Mouse (Mus musculus) R1 (cell line): ENCODE data around the gene Coa5.

Source experiments
- DNase-seq: peaks from one replicate; pipeline ENCODE4 v3.0.0-alpha.2; 2018; ENCODE audit warnings: low read depth, low spot score

Coa5 gene

DNA sequence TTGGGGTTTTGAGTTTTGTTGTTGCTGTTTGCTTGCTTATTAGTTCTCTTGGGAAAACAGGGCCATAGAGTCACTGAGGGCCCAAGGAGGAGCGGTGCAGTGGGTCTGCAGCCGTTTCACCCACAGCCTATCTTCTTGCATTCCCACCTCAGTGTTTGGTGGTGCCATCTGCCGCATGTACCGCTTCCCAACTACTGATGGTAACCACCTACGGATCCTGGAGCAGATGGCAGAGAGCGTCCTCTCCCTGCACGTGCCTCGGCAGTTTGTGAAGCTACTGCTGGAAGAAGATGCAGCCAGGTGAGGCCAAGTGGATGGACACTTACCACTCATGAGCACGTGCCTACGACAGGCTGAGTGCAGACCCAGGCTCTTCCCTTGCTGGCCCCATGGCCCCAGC lies 61.8 kb downstream of the Coa5 start:
- DNase-seq = no peak
